Mouse (Mus musculus): ENCODE results near the gene Golim4. TPM values are rescaled to one million over a fixed set of nuclear protein-coding genes. Genes with fewer than 3 reads are reported as not detected.
A peak's percentile ranks its signal among the peaks of the same experiment; 100 is the strongest.

The Golim4 gene
- polyA plus RNA-seq, 1 experiment: 12.9 TPM

GRCm38 (mm10) chr3:75926327-75926726 is 30.4 kb downstream of the Golim4 start:
- WGBS: 54% methylated on average over 3 of the region's 3 CpGs
- peaks cover 7% of the 10 kb centered on the region for H3K4me1 ChIP-seq (replicated peaks; ENCODE audit: control insufficient read depth, insufficient read depth, low read length)
- no peak overlapping the region for H3K27ac ChIP-seq (ENCODE audit: control insufficient read depth, insufficient read depth, low read length)

GRCm38 (mm10) chr3:75925123-75925522 is 31.6 kb downstream of the Golim4 start:
- no peaks in the 10 kb centered on the region for H3K27me3 ChIP-seq (ENCODE audit: control insufficient read depth, insufficient read depth, low read length)
- WGBS: 97% methylated on average over 2 of the region's 2 CpGs
- peaks cover 4% of the 10 kb centered on the region for H3K4me1 ChIP-seq (replicated peaks; ENCODE audit: control insufficient read depth, insufficient read depth, low read length)
- no peak overlapping the region for H3K4me3 ChIP-seq (ENCODE audit: control insufficient read depth, insufficient read depth, low read length)
- H3K36me3 ChIP-seq (ENCODE audit: control insufficient read depth, insufficient read depth, low read length): no peaks in the 10 kb centered on the region
- TF ChIP-seq CTCF (IDR thresholded peaks at IDR 0.05; ENCODE audit: borderline replicate concordance, control insufficient read depth, extremely low read depth, insufficient read depth, low read length, poor library complexity): no peak
- no peak for TF ChIP-seq POLR2A (IDR thresholded peaks at IDR 0.05; ENCODE audit: control insufficient read depth, extremely low read depth, insufficient read depth, low read length, poor library complexity)
- no peak overlapping the region for H3K27ac ChIP-seq (ENCODE audit: control insufficient read depth, insufficient read depth, low read length)
- no peak for DNase-seq

More at GRCm38 (mm10) chr3:75926327-75926726, 30.4 kb downstream of the Golim4 start:
- TF ChIP-seq POLR2A (IDR thresholded peaks at IDR 0.05; ENCODE audit: control insufficient read depth, extremely low read depth, insufficient read depth, low read length, poor library complexity): no peak
- no peak for TF ChIP-seq CTCF (IDR thresholded peaks at IDR 0.05; ENCODE audit: borderline replicate concordance, control insufficient read depth, extremely low read depth, insufficient read depth, low read length, poor library complexity)
- Histone ChIP-seq H3K36me3 (ENCODE audit: control insufficient read depth, insufficient read depth, low read length) (no peaks in the 10 kb centered on the region), H3K27me3 (ENCODE audit: control insufficient read depth, insufficient read depth, low read length) (no peaks in the 10 kb centered on the region), H3K4me3 (ENCODE audit: control insufficient read depth, insufficient read depth, low read length) (no peak overlapping the region)
- DNase-seq: no peak

GRCm38 (mm10) chr3:75917770-75918503 is 38.8 kb downstream of the Golim4 start:
- 97% methylated on average over 17 of the region's 17 CpGs for WGBS
- no peak for TF ChIP-seq POLR2A (IDR thresholded peaks at IDR 0.05; ENCODE audit: control insufficient read depth, extremely low read depth, insufficient read depth, low read length, poor library complexity)
- TF ChIP-seq CTCF (IDR thresholded peaks at IDR 0.05; ENCODE audit: borderline replicate concordance, control insufficient read depth, extremely low read depth, insufficient read depth, low read length, poor library complexity): no peak
- DNase-seq: no peak

GRCm38 (mm10) chr3:75912786-75913185 is 44.0 kb downstream of the Golim4 start:
- no peak for DNase-seq
- no peak overlapping the region for H3K4me3 ChIP-seq (ENCODE audit: control insufficient read depth, insufficient read depth, low read length)
- no peaks in the 10 kb centered on the region; the same call in 1 of the 2 replicates for H3K4me1 ChIP-seq (replicated peaks; ENCODE audit: control insufficient read depth, insufficient read depth, low read length)
- no peaks in the 10 kb centered on the region for H3K27me3 ChIP-seq (ENCODE audit: control insufficient read depth, insufficient read depth, low read length)
- TF ChIP-seq POLR2A (IDR thresholded peaks at IDR 0.05; ENCODE audit: control insufficient read depth, extremely low read depth, insufficient read depth, low read length, poor library complexity) (no peak), CTCF (IDR thresholded peaks at IDR 0.05; ENCODE audit: borderline replicate concordance, control insufficient read depth, extremely low read depth, insufficient read depth, low read length, poor library complexity) (no peak)
- H3K27ac ChIP-seq (ENCODE audit: control insufficient read depth, insufficient read depth, low read length): no peak overlapping the region
- no peaks in the 10 kb centered on the region for H3K36me3 ChIP-seq (ENCODE audit: control insufficient read depth, insufficient read depth, low read length)
- 86% methylated on average over 4 of the region's 4 CpGs for WGBS

More at GRCm38 (mm10) chr3:75917770-75918503, 38.8 kb downstream of the Golim4 start:
- H3K27ac ChIP-seq (ENCODE audit: control insufficient read depth, insufficient read depth, low read length): no peak overlapping the region
- H3K4me3 ChIP-seq (ENCODE audit: control insufficient read depth, insufficient read depth, low read length): no peak overlapping the region
- no peaks in the 10 kb centered on the region for H3K4me1 ChIP-seq (replicated peaks; ENCODE audit: control insufficient read depth, insufficient read depth, low read length)
- H3K36me3 ChIP-seq (ENCODE audit: control insufficient read depth, insufficient read depth, low read length): no peaks in the 10 kb centered on the region
- no peaks in the 10 kb centered on the region for H3K27me3 ChIP-seq (ENCODE audit: control insufficient read depth, insufficient read depth, low read length)

GRCm38 (mm10) chr3:75910768-75911167 is 46.0 kb downstream of the Golim4 start:
- Histone ChIP-seq H3K27me3 (ENCODE audit: control insufficient read depth, insufficient read depth, low read length) (no peaks in the 10 kb centered on the region), H3K4me1 (replicated peaks; ENCODE audit: control insufficient read depth, insufficient read depth, low read length) (no peaks in the 10 kb centered on the region; the same call in 1 of the 2 replicates), H3K4me3 (ENCODE audit: control insufficient read depth, insufficient read depth, low read length) (no peak overlapping the region), H3K27ac (ENCODE audit: control insufficient read depth, insufficient read depth, low read length) (no peak overlapping the region), H3K36me3 (ENCODE audit: control insufficient read depth, insufficient read depth, low read length) (no peaks in the 10 kb centered on the region)
- DNase-seq: no peak
- TF ChIP-seq CTCF (IDR thresholded peaks at IDR 0.05; ENCODE audit: borderline replicate concordance, control insufficient read depth, extremely low read depth, insufficient read depth, low read length, poor library complexity): no peak
- no peak for TF ChIP-seq POLR2A (IDR thresholded peaks at IDR 0.05; ENCODE audit: control insufficient read depth, extremely low read depth, insufficient read depth, low read length, poor library complexity)

- TF ChIP-seq CTCF (IDR thresholded peaks at IDR 0.05; ENCODE audit: borderline replicate concordance, control insufficient read depth, extremely low read depth, insufficient read depth, low read length, poor library complexity): no peak
- no peak for TF ChIP-seq POLR2A (IDR thresholded peaks at IDR 0.05; ENCODE audit: control insufficient read depth, extremely low read depth, insufficient read depth, low read length, poor library complexity)
- H3K4me1 ChIP-seq (replicated peaks; ENCODE audit: control insufficient read depth, insufficient read depth, low read length): no peaks in the 10 kb centered on the region; the same call in 1 of the 2 replicates
- 14% methylated on average over 4 of the region's 4 CpGs for WGBS
- no peak overlapping the region for H3K27ac ChIP-seq (ENCODE audit: control insufficient read depth, insufficient read depth, low read length)
- H3K27me3 ChIP-seq (ENCODE audit: control insufficient read depth, insufficient read depth, low read length): no peaks in the 10 kb centered on the region
- H3K36me3 ChIP-seq (ENCODE audit: control insufficient read depth, insufficient read depth, low read length): no peaks in the 10 kb centered on the region
- no peak overlapping the region for H3K4me3 ChIP-seq (ENCODE audit: control insufficient read depth, insufficient read depth, low read length)
- DNase-seq: peak; percentile 5
Observed at GRCm38 (mm10) chr3:75910257-75910656, 46.5 kb downstream of the Golim4 start.

All from thymus, adult 2 months (tissue).